Mouse (Mus musculus) adrenal gland, adult 10 weeks (tissue): ENCODE results near the gene Atp2c2. TPM values are rescaled to one million over a fixed set of nuclear protein-coding genes. Genes with fewer than 3 reads are reported as not detected.

ENCODE experiments used
- polyA plus RNA-seq: library from polyadenylated mRNA; stranded (reverse); fragments of 350-450 nt; fragmentation: Illumina TruSeq; extraction: RNeasy Lipid Tissue Mini Kit (QIAGEN cat#74804); gene quantifications from one replicate; pipeline ENCODE4 v1.2.3, GENCODE M21; 2014; ENCODE audit warnings: low read depth, low replicate concordance

Atp2c2 gene
- not detected for polyA plus RNA-seq

DNA sequence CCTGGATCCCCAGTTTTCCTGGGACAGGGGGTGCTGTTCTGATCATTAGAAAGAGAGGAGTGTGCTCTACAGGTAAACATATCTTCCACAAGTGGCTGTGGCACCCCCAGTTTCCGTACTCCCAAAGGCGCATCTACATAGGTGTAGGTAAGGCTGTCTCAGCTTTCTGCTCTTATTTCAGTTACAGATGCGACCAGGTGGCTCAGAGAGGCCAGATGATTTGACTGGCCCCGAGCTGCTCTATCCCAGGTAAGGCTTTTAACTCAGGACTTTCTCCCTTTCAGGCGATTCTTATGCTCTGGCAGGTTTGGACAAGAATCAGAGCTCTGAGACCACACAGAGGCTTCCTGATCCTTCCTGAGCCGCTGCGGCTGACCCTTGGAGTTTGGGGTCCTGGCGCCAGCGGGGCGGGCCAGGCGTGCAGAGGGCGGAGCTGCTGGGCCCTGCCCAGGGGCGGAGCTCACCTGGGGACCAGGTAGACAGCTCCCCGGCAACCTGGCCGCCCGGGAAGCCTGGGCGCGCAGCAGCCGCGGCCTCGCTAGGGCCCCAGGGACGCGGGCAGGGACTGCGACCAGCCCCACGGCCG, at the start of gene Atp2c2:
Gene Atp2c2, plus strand, starts transcription at position 461 of the 586 bp plus-strand sequence.

DNA sequence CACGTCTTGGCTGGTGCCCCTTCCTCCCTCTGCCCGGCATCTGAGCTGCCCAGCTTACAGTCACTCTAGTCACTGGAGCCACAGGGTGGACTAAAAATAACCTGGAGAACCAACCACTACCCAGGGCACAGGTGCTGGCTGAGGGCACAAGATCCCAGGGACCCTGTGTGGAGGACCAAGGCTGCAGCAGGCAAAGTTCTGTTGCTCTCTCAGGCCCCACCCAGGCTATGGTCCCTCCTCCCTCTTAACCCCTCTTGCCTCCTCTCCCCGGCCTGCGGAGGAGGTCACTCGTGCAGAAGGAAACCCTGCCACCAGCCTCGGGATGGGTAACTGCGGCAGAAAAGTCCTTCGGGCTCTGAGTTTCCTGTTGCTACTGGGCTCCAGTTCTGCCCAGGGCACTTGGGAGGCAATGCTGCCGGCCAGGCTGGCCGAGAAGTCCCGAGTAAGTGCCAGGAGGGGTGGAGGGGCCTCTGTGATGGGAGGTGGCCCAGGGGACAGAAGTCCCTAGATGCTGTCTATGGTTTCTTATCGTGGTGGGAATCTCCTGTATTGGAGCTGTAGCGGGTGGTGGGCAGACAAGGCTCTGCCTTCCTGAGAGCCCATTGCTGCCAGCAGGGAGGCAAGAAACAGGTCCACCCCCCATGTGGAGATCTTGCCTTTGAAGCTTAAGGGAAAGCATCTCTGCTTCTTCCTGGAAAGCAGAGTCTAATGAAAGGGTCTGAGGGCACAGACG, 33.4 kb upstream of the Atp2c2 start, which contains the start of gene Wfdc1:
Gene Wfdc1, plus strand, starts transcription at position 147 of the 733 bp plus-strand sequence.

DNA sequence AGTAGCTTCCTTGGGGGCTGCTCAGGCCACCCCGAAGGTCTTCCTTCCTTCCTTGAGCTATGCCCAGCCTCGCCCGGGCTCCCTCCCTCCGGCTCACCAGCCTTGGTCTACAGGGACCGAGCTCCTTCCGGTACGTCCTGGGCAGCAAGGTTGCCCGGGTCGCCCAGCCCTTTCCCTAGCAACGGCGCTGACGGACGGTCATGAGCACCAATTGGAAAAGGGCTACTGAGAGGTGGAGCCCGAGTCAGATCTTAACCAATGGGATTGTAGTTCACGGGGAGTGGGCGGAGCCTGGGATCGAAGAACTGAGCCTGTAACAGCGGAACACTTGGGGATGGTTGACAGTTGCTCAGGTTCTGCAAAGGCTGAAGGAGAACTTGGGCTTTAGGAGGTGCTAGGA, 78.5 kb downstream of the Atp2c2 start, which contains the start of gene Tldc1:
Gene Tldc1, minus strand, starts transcription at position 154 of the 400 bp plus-strand sequence.

Other genes with a start within 250 kb of the Atp2c2 start
- gene Slc38a8, start 198.3 kb upstream of the Atp2c2 start, polyA plus RNA-seq, result not detected
- 40.6 TPM for gene Mbtps1, start 141.3 kb upstream of the Atp2c2 start, polyA plus RNA-seq
- gene Hsdl1, start 124.8 kb upstream of the Atp2c2 start, polyA plus RNA-seq, result 10.4 TPM
- not detected for gene Dnaaf1, start 124.8 kb upstream of the Atp2c2 start, polyA plus RNA-seq
- gene Taf1c, start 94.8 kb upstream of the Atp2c2 start, polyA plus RNA-seq, result not detected
- not detected for gene Adad2, start 87.3 kb upstream of the Atp2c2 start, polyA plus RNA-seq
- gene Kcng4, start 64.3 kb upstream of the Atp2c2 start, polyA plus RNA-seq, result not detected
- 2.9 TPM for gene Wfdc1, start 33.6 kb upstream of the Atp2c2 start, polyA plus RNA-seq
- gene Tldc1, start 78.4 kb downstream of the Atp2c2 start, polyA plus RNA-seq, result 2.3 TPM
- 2.4 TPM for gene Cotl1, start 140.5 kb downstream of the Atp2c2 start, polyA plus RNA-seq
- not detected for gene Klhl36, start 162.3 kb downstream of the Atp2c2 start, polyA plus RNA-seq
- 37.8 TPM for gene Usp10, start 210.4 kb downstream of the Atp2c2 start, polyA plus RNA-seq
- 7.6 TPM for gene Gm20388, start 210.8 kb downstream of the Atp2c2 start, polyA plus RNA-seq